Comparison of ENCODE assay signal across 8 mouse cellular contexts in genomic region chr9:20901466-20902173, GRCm38 (mm10). TPM values are rescaled to one million over a fixed set of nuclear protein-coding genes. Genes with fewer than 3 reads are reported as not detected.
A peak's percentile ranks its signal among the peaks of the same experiment; 100 is the strongest.
DNase-seq lines count a peak whose midpoint lies in the region; ATAC-seq and TF ChIP-seq lines count a peak whose summit lies in the region.

No protein-coding gene starts in this region.

- H3K9ac ChIP-seq in intestine, postnatal 0 days (ENCODE audit: low read depth, low read length), result no peak overlapping the region

- intact Hi-C loops in gastrocnemius, adult 2 months (cut with DNase I), result loop anchor here (1.0 to 2.0 kb wide), 3 partner anchors 99 to 236 kb away; no protein-coding TSS in a partner anchor

- no peak for ATAC-seq in intestine, postnatal 0 days

- WGBS in embryonic facial prominence, embryonic 10.5 days, result 20% methylated on average over 13 of the region's 13 CpGs
- WGBS in intestine, postnatal 0 days, result 9% methylated on average over 13 of the region's 13 CpGs

- peak overlapping the region; percentile 28; the same call in 1 of the 2 replicates for H3K4me3 ChIP-seq in gastrocnemius, adult 2 months
- H3K4me3 ChIP-seq in E14TG2a.4 (replicated peaks; ENCODE audit: low read length), result no peak overlapping the region
- no peak overlapping the region for H3K4me3 ChIP-seq in embryonic facial prominence, embryonic 10.5 days
- H3K4me3 ChIP-seq in intestine, postnatal 0 days (ENCODE audit: low read depth, low read length), result no peak overlapping the region

- no peaks in the 10 kb centered on the region for H3K27me3 ChIP-seq in E14TG2a.4 (ENCODE audit: insufficient read depth, low read length)
- H3K27me3 ChIP-seq in embryonic facial prominence, embryonic 10.5 days (replicated peaks; ENCODE audit: low read depth, poor library complexity, severe bottlenecking), result no peaks in the 10 kb centered on the region
- H3K27me3 ChIP-seq in intestine, postnatal 0 days (replicated peaks; ENCODE audit: control insufficient read depth, insufficient read depth, low read length), result no peaks in the 10 kb centered on the region

- peaks cover 50% of the 10 kb centered on the region for H3K36me3 ChIP-seq in E14TG2a.4 (ENCODE audit: insufficient read depth, low read length)
- peaks cover 42% of the 10 kb centered on the region for H3K36me3 ChIP-seq in embryonic facial prominence, embryonic 10.5 days (replicated peaks)
- peaks cover 14% of the 10 kb centered on the region for H3K36me3 ChIP-seq in intestine, postnatal 0 days (ENCODE audit: control insufficient read depth, insufficient read depth)

- peak overlapping the region; percentile 33 for H3K4me2 ChIP-seq in intestine, postnatal 0 days (replicated peaks; ENCODE audit: low read depth)

- 0 out of 2 replicates have a peak overlapping the region, but pooled peaks have one; percentile 25 for H3K27ac ChIP-seq in gastrocnemius, adult 2 months
- H3K27ac ChIP-seq in embryonic facial prominence, embryonic 10.5 days (replicated peaks), result 0 out of 2 replicates have a peak overlapping the region, but pooled peaks have one; percentile 30
- no peak overlapping the region for H3K27ac ChIP-seq in intestine, postnatal 0 days (ENCODE audit: low read depth, low read length)

- peak; percentile 74 for TF ChIP-seq CTCF in gastrocnemius, adult 2 months (IDR thresholded peaks at IDR 0.05)
- peak; percentile 28 for TF ChIP-seq CTCF in E14TG2a.4 (conservative IDR thresholded peaks at IDR 0.05; ENCODE audit: low read length)
- peak; percentile 84 for TF ChIP-seq CTCF in intestine, postnatal 0 days (IDR thresholded peaks at IDR 0.05; ENCODE audit: low read depth)

- H3K9me3 ChIP-seq in E14TG2a.4 (ENCODE audit: low read length), result no peaks in the 10 kb centered on the region
- no peaks in the 10 kb centered on the region for H3K9me3 ChIP-seq in embryonic facial prominence, embryonic 10.5 days
- H3K9me3 ChIP-seq in intestine, postnatal 0 days (ENCODE audit: control insufficient read depth), result no peaks in the 10 kb centered on the region

- peaks cover 37% of the 10 kb centered on the region for H3K4me1 ChIP-seq in E14TG2a.4 (replicated peaks; ENCODE audit: low read depth, low read length)
- H3K4me1 ChIP-seq in embryonic facial prominence, embryonic 10.5 days, result peaks cover 21% of the 10 kb centered on the region
- no peaks in the 10 kb centered on the region; the same call in 1 of the 2 replicates for H3K4me1 ChIP-seq in intestine, postnatal 0 days (replicated peaks; ENCODE audit: control insufficient read depth, insufficient read depth, low read length)

- DNase-seq in gastrocnemius, adult 2 months, result no peak
- no peak for DNase-seq in gastrocnemius, adult 8-10 months (ENCODE audit: low spot score in 2 of 2)
- DNase-seq in embryonic facial prominence, embryonic 10.5 days (ENCODE audit: low spot score), result no peak
- DNase-seq in lung, postnatal 14 days, result peak; percentile 52
- no peak for DNase-seq in urinary bladder, postnatal 14 days (ENCODE audit: low spot score)
- no peak for DNase-seq in left cerebral cortex, adult 8-10 months (ENCODE audit: low spot score in 2 of 2)

RNA-seq across cellular contexts. Expression of gene Eif3g, which starts 3.2 kb away (rescaled TPM):
- 100 to 1,000 TPM in 1 of 2 experiments, 10 to 100 TPM in 1; 97.0 to 102 TPM for total RNA-seq in gastrocnemius, adult 2 months (2021)
- 100 to 1,000 TPM in 3 of 4 experiments, 10 to 100 TPM in 1; 95.7 to 105 (median 102) TPM for total RNA-seq in gastrocnemius, adult 8-10 months (2022)
- polyA plus RNA-seq in embryonic facial prominence, embryonic 10.5 days (2016; fragmentation: Nextera tagmentation; extraction: Ambion mirVana), result 411 and 431 TPM in 2 replicates
- polyA plus RNA-seq in intestine, postnatal 0 days (2015; fragmentation: Nextera tagmentation; extraction: Ambion mirVana), result 131 and 138 TPM in 2 replicates
- 100 to 1,000 TPM; 130 to 139 (median 136) TPM for total RNA-seq in left cerebral cortex, adult 8-10 months (2022)

RNA-seq across cellular contexts. Expression of gene Ppan, which starts 13.6 kb away (rescaled TPM):
- total RNA-seq in gastrocnemius, adult 2 months (2021), result 1 to 10 TPM; 7.9 to 8.6 TPM
- total RNA-seq in gastrocnemius, adult 8-10 months (2022), result 10 to 100 TPM in 1 of 4 experiments, 1 to 10 TPM in 3; 6.8 to 10.9 (median 8.3) TPM
- polyA plus RNA-seq in embryonic facial prominence, embryonic 10.5 days (2016; fragmentation: Nextera tagmentation; extraction: Ambion mirVana), result 99.2 and 100 TPM in 2 replicates
- polyA plus RNA-seq in intestine, postnatal 0 days (2015; fragmentation: Nextera tagmentation; extraction: Ambion mirVana), result 18.7 and 21.4 TPM in 2 replicates
- total RNA-seq in left cerebral cortex, adult 8-10 months (2022), result 10 to 100 TPM; 21.5 to 27.2 (median 23.6) TPM

RNA-seq across cellular contexts. Expression of gene Angptl6, which starts 22.1 kb away (rescaled TPM):
- total RNA-seq in gastrocnemius, adult 2 months (2021), result 1 to 10 TPM; 5.1 to 7.0 TPM
- total RNA-seq in gastrocnemius, adult 8-10 months (2022), result 1 to 10 TPM; 6.5 to 7.6 (median 7.1) TPM
- 3.2 and 3.3 TPM in 2 replicates for polyA plus RNA-seq in embryonic facial prominence, embryonic 10.5 days (2016; fragmentation: Nextera tagmentation; extraction: Ambion mirVana)
- polyA plus RNA-seq in intestine, postnatal 0 days (2015; fragmentation: Nextera tagmentation; extraction: Ambion mirVana), result 9.4 and 9.8 TPM in 2 replicates
- total RNA-seq in left cerebral cortex, adult 8-10 months (2022), result 10 to 100 TPM in 1 of 4 experiments, 1 to 10 TPM in 3; 8.4 to 10.1 (median 9.2) TPM

RNA-seq across cellular contexts. Expression of gene A230050P20Rik, which starts 33.2 kb away (rescaled TPM):
- 1 to 10 TPM; 2.1 to 2.3 TPM for total RNA-seq in gastrocnemius, adult 2 months (2021)
- 1 to 10 TPM in 3 of 4 experiments, under 1 TPM in 1; 0.53 to 2.7 (median 1.5) TPM for total RNA-seq in gastrocnemius, adult 8-10 months (2022)
- 1.1 and 2.2 TPM in 2 replicates for polyA plus RNA-seq in embryonic facial prominence, embryonic 10.5 days (2016; fragmentation: Nextera tagmentation; extraction: Ambion mirVana)
- 4.9 and 5.6 TPM in 2 replicates for polyA plus RNA-seq in intestine, postnatal 0 days (2015; fragmentation: Nextera tagmentation; extraction: Ambion mirVana)
- 10 to 100 TPM; 71.9 to 91.7 (median 82.6) TPM for total RNA-seq in left cerebral cortex, adult 8-10 months (2022)

RNA-seq across cellular contexts. Expression of gene Dnmt1, which starts 58.1 kb away (rescaled TPM):
- total RNA-seq in gastrocnemius, adult 2 months (2021), result 1 to 10 TPM; 5.2 to 7.9 TPM
- 1 to 10 TPM; 5.5 to 6.0 (median 5.8) TPM for total RNA-seq in gastrocnemius, adult 8-10 months (2022)
- 168 and 176 TPM in 2 replicates for polyA plus RNA-seq in embryonic facial prominence, embryonic 10.5 days (2016; fragmentation: Nextera tagmentation; extraction: Ambion mirVana)
- 18.5 and 19.2 TPM in 2 replicates for polyA plus RNA-seq in intestine, postnatal 0 days (2015; fragmentation: Nextera tagmentation; extraction: Ambion mirVana)
- total RNA-seq in left cerebral cortex, adult 8-10 months (2022), result 10 to 100 TPM; 39.7 to 41.3 (median 40.5) TPM

Comparison
In these comparisons a context has a peak if more than half of its experiments do, and no peak if none do; other contexts are left out.
1. CTCF ChIP-seq: peak in every context shown above with its lines; median percentile 84 in intestine, postnatal 0 days; 74 in gastrocnemius, adult 2 months; 28 in E14TG2a.4.